Mouse (Mus musculus): Measurements from ENCODE around the gene Elf1. TPM values are rescaled to one million over a fixed set of nuclear protein-coding genes. Genes with fewer than 3 reads are reported as not detected.

Elf1 gene
- total RNA-seq, 2 experiments from 2014 or later: 8.7 to 11.3 TPM

DNA sequence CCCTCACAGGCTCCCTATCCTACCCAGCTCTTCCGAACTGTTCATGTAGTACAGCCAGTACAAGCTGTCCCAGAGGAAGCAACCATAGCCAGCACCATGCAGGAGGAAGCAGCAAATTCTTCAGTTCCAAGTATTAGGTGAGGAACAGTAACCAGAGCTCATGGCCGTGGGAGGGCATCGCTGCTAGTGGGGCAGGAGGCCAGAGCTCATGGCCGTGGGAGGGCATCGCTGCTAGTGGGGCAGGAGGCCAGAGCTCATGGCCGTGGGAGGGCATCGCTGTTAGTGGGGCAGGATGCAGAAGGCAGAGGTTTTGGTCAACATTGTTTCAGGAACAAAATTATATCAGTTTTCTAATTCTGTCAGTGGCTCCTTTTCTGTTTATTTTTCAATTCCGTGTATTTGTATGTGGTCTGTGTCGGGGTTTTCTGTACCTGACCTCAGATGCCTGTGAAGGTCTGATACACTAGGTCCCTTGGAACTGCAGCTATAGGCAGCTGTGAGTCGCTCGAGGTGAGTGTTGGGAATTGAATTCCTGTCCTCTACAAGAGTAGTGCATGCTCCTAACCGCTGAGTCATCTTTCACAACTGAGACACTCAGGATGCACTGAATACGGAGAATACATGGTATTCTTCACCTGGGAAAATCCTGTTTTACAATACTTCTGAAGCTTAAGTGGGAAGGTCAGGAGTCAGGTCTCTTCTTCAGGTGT lies 92.6 kb downstream of the Elf1 start:
- no peak for DNase-seq

DNA sequence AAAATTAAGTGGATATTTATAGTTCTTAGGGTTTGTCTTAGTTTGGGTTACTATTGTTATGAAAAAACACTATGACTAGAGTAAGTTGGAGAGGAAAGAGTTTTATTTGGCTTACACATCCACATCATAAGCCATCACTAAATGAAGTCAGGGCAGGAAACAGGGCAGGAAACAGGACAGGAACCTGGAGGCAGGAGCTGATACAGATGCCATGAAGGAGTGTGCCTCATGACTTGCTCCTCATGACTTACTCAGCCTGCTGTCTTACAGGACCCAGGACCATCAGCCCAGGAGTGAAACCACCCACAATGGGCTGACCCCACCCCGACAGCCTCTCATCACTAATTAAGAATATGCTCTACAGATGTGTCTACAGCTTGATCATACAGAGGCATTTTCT lies 93.4 kb downstream of the Elf1 start:
- DNase-seq: no peak

- no peak for DNase-seq
Observed at GRCm38 (mm10) chr14:79583526-79584245, 102.7 kb downstream of the Elf1 start.

- no peak for DNase-seq
Observed at GRCm38 (mm10) chr14:79586499-79587138, 105.6 kb downstream of the Elf1 start.

DNA sequence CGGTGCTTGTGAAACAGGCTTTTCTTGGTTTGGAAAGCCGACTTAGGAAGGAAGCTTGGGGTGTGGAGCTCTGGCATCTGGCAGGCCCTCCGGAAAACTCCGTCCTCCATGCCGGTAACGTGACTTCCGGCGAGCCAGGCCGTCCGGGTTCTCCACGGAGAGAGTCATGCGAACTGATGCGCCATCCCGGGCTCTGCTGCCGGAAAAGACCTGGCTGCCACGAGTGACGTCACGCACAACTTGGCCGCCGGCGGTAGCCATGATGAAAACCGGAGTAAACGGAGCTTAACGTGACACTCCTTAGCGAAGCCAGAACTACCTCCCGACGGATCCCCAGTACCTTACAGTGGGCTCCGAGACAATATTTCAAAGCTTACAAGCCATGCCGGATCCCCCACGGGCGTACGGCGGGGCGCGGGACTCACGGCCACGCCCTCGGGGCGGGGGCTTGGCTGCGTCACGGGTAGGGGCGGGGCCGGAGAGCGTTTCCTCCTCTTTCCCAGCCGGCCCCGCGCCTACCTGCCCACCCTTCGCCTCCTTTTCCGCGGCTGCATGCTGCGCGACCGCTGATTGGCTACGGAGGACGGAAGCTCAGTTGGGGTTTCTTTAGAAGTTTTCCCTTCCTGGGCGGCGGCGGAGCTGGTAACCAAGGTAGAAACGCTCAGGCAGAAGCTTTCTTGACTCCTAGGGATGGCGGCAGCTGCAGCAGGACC lies 106.3 kb downstream of the Elf1 start, which contains the start of gene Sugt1:
Sugt1 (plus strand) TSS at position 553 of the 713 bp plus-strand sequence.
- peak; percentile 95 for DNase-seq

DNA sequence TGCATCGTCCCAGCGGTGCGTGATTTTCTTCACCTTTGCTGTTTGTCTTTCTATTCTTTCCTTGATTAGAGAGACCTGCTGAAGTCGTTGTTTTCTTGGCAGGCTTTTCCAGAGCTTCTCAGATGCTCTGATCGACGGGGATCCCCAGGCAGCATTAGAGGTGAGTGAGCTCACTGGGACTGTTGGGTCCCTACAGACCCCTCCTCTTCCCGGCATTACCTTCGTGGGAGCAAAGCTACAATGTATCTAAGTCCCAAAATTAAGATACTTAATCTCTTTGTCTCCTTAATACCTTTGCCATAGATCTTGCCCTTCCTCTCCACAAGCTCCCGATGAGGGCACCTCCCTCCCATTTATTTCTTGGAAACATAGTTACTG lies 106.8 kb downstream of the Elf1 start:
- DNase-seq: no peak

DNA sequence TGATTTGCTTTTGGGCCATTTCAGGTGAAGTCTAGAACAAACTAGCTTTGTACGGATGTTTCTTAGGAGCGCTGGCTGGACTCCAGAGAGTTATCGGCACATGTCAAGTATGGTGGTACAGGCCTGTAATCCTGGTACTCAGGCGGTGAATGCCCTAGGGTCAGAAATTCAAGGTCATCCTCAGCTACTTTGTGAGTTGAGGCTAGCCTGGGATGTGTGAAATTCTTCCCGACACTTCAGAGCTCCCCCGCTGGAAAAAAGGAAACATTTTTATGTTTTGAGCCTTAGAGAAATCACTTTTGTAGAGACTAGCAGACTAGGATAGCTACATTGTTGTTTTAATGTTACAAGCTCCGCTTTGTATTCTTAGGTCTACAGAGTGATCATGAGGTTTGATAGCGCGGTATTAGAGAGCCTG lies 107.5 kb downstream of the Elf1 start:
- DNase-seq: peak; percentile 11

DNA sequence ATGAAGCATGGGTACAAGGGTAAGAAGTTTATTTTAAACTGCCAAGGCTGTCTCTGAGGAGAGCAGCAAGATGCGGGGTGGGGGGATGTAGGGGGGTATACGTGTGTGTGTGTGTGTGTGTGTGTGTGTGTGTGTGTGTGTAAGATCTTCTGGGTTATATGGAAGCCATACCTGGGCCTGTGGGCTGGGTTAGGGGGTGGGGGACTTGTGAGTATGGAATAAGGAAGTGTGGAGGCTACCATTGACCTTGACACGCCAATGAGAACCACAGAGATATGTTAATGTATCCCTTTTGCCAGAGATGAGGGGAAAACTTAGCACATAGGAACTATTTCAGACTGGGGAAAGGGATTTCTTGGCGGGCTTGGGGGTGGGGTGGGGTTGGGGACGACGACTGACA lies 108.4 kb downstream of the Elf1 start:
- no peak for DNase-seq

GRCm38 (mm10) chr14:79590916-79591315 lies 109.9 kb downstream of the Elf1 start:
- DNase-seq: no peak

DNA sequence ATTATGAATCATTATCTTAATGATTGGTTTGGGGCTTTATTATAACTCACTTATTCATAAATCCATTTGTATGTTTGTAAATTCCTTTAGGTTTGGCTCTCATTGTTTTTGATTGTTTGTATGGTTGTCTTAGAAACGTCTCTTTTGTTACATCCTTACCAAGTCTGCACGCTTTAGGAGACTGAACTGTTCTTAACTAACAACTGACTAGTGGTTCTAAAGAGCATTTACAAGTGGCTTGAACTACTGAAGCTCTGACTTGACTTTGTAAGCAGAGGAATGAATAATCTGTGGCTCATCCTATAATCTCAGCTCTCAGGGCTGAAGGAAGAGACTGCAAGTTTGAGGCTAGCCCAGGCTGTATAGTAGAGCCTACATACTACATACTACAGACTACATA lies 110.6 kb downstream of the Elf1 start:
- DNase-seq: no peak

DNA sequence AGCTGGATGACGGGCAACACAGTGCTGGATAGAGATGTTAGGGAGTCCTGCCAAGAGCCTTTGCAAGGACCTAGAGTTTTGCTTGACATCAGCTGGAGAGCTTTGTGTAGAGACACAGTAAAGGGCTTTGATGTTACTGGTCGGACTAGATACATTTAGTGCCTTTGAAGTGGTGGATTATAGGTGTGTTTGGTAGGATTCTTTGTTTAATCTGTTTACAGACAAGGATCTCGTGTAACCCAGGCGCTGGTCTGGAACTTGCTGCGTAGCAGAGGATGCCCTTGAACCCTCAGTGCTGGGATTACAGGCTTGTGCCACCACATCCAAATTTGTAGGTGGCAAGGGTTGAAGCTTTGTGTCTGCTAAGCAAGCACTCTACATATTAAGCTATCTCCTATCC lies 113.1 kb downstream of the Elf1 start:
- no peak for DNase-seq

DNA sequence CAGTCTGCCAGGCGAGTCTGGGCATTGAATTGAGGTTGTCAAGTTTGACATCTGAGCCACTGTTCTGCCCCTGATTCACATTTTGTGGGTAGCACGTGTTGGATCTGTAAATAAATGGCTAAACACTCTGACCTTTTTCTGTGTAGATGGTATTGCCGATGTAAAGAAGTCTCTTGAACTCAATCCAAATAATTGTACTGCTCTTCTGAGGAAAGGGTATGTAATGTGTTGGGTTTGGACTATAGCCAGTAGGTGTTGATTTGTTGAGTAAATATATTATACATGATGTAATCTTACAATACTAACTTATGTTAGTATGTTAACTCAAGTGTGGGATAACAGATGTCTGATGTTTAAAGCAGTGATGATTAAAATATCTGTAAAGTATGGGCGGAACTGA lies 115.6 kb downstream of the Elf1 start:
- no peak for DNase-seq

DNA sequence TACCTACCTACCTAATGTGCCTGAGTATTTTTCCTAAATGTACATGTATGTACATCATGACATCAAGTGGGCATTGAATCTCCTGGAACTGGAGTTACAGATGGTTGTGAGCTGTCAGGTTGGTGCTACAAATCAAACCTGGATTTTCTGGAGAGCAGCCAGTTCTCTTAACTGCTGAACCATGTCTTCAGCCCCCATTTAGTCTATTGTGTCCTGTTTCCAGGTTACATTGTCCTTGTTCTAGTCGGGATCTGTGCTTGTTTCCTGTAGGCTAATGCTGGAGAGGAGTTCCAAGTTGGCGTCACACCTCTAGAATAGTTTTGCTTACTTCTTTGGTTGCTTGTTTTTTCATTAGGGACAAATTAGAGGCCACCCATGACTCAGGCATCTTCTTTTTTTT lies 124.9 kb downstream of the Elf1 start:
- DNase-seq: no peak

- no peak for DNase-seq
Observed at GRCm38 (mm10) chr14:79606392-79606791, 125.4 kb downstream of the Elf1 start.

- DNase-seq: no peak
Observed at GRCm38 (mm10) chr14:79606867-79607266, 125.9 kb downstream of the Elf1 start.

GRCm38 (mm10) chr14:79607352-79607751 lies 126.4 kb downstream of the Elf1 start:
- no peak for DNase-seq

GRCm38 (mm10) chr14:79608286-79608685 lies 127.3 kb downstream of the Elf1 start:
- no peak for DNase-seq

DNA sequence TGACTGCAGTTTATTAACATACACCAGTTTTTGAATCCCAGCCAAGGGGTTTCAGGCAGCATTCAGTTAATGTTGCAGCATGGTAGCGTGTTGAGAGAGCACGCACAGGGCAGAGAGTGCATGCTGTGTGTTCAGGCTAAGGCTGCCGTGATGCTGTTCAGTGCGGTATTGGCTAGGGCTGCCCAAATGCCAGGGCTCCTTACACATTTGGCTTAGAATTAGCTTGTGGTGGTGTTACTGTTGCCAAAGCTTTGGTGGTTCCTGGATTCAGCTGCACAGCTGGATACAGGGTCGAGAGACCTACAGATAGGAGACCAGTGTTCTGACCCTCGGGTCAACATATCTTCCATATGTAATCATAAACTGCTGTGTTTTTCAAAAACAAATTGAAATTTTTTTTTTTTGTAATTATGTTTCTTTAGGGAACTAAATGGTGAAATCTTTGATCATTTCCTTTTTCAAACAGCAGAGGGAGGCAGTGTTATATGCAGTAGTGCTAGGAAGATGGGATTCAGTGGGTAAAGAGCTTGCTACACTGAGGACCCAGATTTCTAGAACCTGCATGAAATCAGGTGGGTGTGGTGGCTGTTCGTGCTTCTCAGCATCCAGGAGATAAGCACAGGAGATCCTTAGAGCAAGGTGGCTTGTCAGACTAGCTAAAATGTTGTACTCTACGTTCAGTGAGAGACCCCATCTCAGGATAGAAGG lies 136.3 kb downstream of the Elf1 start:
- DNase-seq: no peak

DNA sequence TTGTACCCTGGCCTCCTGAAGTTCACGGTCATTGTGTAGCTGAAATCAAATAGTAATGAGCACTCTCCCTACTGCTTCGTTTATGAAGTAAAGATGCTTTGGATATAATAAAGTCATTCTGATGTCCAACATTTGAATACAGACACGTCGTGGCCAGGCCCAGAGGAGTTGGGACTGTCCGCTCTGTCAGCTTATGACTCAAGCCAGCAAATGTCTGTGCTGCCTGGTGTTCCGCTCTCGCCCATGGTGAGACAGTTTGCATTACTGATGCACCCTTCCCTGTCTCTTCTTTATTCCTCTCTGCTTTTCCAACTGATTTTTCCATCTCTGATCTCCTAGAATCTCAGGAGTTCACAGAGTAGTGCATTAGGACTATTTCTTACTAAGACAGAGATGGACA lies 138.8 kb downstream of the Elf1 start:
- no peak for DNase-seq

DNA sequence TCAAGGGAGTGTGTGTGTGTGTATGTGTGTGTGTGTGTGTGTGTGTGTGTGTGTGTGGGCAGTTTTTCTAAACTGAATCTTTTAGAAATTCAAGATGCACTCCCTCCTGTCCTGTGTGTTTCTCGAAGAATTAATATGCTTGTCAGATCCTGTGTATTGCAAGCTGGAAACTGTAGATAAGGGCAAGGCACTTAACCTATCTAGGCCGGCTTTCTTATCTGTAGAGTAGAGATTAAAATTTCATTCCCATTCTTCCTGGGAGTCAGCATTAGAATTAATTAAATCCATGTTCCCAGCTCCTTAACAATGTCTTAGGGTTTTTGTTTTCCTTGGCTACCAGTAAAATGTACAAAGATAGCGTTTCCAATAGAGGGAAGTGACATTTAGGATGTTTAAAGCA lies 140.1 kb downstream of the Elf1 start:
- no peak for DNase-seq
